Mouse (Mus musculus): ENCODE results near the gene Gpc6.

The Gpc6 gene

GRCm38 (mm10) chr14:117852266-117852665 is 927.2 kb downstream of the Gpc6 start:
- no peak for DNase-seq (ENCODE audit: low read depth, low spot score)

DNA sequence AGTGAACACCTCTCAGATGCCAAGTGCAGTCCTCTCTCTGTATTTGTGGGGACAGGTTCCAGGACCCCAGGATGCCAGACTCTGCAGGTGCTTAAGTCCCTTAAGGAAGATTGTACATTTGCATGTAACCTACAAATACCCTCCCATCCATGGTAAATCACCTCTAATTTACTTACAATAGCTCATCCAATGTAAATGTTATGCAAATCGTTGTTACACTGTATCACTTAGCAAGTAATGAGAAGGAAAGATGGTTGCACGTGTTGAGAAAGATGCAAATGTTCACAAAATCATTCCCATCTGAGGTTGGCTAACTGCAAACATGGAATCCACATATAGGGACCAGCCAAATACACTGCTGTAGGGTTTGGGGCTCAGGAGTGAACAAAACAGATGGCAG is 927.7 kb downstream of the Gpc6 start:
- no peak for DNase-seq (ENCODE audit: low read depth, low spot score)

GRCm38 (mm10) chr14:117854498-117854897 is 929.4 kb downstream of the Gpc6 start:
- DNase-seq (ENCODE audit: low read depth, low spot score), result no peak

DNA sequence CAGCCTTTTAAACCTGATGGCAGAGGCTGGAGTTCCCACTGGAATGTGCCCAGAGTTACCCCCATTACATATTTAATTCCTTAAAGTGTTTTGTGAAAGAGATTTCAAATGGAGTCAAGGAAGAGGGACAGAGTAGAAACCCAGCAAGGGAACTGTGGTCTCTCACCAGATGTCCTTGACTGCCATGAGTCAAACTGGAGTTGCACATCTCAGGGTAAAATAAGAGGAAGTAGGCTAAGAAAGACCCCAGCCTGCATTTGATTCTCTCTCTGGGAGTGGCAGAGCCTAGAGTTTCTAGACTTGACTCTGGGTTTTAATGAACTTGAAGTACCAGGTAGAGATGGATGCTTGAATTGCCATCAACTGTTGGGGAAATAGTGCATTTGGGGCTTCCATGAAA is 946.2 kb downstream of the Gpc6 start:
- DNase-seq (ENCODE audit: low read depth, low spot score), result no peak

GRCm38 (mm10) chr14:117879313-117879712 is 954.2 kb downstream of the Gpc6 start:
- DNase-seq (ENCODE audit: low read depth, low spot score), result no peak

DNA sequence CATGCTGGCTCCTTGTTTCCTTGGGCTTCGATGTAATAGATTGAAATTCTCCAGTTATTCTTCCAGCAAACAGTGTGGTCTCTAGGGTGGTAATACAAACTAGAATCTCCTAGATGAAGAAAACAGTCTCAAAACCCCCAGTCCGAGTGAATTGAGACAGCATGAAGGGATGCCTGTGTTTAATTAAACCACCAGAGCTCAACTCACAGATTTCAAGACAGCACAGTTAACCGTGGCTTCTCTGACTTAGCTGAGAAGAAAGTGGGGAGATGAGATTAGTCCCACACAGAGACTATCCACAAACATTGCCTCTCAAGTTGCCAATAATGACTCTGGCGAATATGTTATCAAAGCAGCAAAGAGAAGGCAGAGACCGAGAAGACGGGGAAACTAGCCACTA is 956.0 kb downstream of the Gpc6 start:
- no peak for DNase-seq (ENCODE audit: low read depth, low spot score)

DNA sequence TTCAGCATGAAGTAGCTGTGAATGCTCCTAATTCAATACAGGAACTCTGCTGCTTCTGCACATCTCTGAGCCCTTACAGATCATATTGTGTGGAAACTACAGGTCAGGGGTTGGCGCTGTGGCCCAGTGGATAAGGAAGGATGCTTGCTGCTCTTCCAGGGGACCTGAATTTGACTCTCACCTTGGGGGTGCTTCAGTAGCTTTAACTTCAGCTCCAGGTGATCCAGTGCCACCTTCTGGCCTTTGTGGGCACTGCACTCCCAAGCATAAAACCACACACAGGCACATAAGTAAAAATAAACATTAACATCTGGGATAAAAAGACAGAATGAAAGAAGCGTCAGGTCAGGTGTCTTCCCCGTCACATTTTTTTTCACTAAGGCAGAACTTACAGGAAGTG is 957.1 kb downstream of the Gpc6 start:
- peak; percentile 62 for DNase-seq (ENCODE audit: low read depth, low spot score)

- no peak for DNase-seq (ENCODE audit: low read depth, low spot score)
These were observed 964.5 kb downstream of the Gpc6 start for GRCm38 (mm10) chr14:117889653-117890052.

DNA sequence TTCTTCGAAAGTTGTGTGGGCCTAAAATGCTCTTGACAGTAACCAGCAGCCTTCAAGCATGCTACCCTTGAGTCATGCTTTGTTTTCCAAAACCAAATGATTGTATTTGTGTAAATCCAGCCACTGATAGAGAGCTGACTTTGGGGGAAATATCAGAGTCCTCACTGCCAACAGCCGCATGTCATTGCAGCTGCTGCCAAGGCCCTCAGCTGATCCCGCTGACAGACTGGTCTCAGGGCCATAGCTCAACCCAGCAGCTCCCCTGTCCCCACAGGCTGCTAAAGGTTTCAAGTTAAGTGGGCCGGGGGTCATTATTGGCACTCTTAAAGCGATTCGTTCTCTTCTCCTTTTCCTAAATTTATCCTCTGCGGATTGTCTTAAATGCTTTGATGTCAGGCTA is 966.3 kb downstream of the Gpc6 start:
- DNase-seq (ENCODE audit: low read depth, low spot score), result no peak

GRCm38 (mm10) chr14:117892026-117892425 is 966.9 kb downstream of the Gpc6 start:
- DNase-seq (ENCODE audit: low read depth, low spot score), result no peak

GRCm38 (mm10) chr14:117894869-117895538 is 969.9 kb downstream of the Gpc6 start:
- DNase-seq (ENCODE audit: low read depth, low spot score), result no peak

- no peak for DNase-seq (ENCODE audit: low read depth, low spot score)
These were observed 970.4 kb downstream of the Gpc6 start for GRCm38 (mm10) chr14:117895539-117895912.

GRCm38 (mm10) chr14:117904300-117904699 is 979.2 kb downstream of the Gpc6 start:
- DNase-seq (ENCODE audit: low read depth, low spot score), result no peak

GRCm38 (mm10) chr14:117905701-117906100 is 980.6 kb downstream of the Gpc6 start:
- DNase-seq (ENCODE audit: low read depth, low spot score), result no peak

DNA sequence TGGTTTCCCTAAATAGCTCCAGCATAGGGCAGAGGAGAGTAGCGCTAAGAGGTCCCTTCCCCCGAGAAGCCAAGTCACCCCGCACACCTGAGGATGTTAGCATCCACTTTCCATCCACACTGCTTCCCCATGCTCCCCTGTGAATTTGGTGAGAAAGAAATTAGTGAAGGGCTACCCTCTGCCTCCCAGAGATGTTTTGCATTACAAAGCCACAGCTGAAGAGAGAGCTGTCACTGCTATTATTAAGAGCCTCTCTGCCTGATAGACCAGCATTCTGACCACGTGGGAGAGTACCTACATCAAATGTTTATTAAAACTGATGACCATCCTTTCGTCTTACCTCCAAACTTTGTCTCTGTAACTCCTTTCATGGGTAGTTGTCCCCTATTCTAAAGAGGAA is 981.2 kb downstream of the Gpc6 start:
- DNase-seq (ENCODE audit: low read depth, low spot score), result no peak

DNA sequence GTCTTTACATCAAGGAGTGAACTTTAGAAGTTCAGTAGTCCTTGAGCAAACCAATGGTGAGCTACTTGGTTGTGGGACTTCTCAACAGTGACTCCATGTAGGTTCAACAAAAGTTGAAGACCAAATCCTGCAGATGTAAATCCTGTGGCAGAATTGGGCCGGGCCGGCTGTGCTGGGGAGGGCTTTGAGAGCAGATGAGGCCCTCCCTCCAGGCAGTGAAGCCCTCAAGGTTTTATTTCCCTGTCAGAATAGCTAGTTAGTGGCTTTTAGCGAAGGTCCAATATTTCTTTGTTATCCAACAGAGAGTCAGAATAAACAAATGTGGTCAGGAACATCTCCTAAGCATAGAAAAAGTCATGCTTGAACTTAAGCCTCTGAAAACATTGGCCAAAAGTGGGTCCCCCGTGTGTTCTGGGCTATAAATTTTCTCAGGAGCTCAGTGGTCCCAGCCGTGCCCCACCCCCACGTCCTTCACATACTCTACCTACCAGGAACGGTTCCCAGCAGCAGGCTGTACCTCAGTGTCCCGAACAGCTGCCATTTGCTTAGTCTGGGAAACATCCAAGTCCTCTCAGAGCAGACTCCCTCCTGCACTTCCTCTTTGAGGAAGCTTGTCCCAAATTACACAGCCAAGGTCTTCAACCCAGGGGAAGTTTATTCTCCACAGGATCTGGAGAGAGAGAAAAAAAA is 983.3 kb downstream of the Gpc6 start:
- DNase-seq (ENCODE audit: low read depth, low spot score), result no peak

- DNase-seq (ENCODE audit: low read depth, low spot score), result no peak
These were observed 983.9 kb downstream of the Gpc6 start for GRCm38 (mm10) chr14:117909046-117909445.

- DNase-seq (ENCODE audit: low read depth, low spot score), result no peak
These were observed 985.2 kb downstream of the Gpc6 start for GRCm38 (mm10) chr14:117910323-117910722.

DNA sequence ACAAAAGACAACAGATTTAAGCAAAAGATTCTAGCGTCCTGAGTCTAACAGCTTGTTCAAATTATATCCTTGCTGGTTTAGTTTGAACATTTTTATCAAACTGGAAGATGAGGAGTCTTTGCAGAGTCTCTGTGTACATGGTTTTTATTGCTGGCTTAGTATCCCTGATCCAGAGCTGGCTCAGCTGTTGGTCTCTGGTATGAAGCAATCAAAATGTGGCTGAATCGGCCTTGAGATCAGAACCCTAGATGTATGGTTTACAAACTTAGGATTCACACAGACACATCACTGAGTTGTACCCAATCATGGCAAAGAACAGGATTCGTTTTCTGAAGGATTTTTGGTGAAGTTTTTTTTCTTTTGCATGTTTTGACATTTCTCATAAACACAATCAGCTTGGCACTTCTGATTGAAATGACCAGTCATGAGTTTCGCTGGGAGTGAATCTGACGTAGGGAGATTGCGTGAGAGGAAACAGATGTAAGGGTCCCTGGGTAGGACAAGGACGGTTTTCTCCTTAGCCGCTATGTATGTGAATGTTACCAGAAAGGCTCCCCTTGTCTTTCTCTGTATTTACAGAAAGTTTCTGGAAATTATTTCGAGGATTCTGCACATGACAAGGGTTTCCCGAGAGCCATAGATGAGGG is 987.6 kb downstream of the Gpc6 start:
- no peak for DNase-seq (ENCODE audit: low read depth, low spot score)

GRCm38 (mm10) chr14:117916577-117916976 is 991.5 kb downstream of the Gpc6 start:
- no peak for DNase-seq (ENCODE audit: low read depth, low spot score)

DNA sequence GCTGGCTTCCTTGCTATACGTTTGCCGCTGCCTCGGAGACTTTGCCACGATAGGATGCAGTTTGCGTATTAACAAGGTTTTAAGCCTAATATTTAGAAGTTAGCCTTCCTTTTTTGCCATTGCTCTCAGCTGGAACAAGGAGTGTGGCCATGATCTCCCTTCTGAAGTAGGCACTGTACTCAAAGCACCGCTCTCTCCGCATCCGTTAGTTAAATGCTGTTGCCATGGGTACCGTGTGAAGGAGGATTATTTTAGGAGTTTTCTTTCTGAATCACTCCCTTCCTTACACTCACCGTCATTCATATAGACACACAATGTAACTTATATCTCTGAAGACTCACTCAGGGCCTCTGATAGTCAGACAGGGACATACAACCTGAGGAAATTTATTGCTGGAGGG is 993.6 kb downstream of the Gpc6 start:
- DNase-seq (ENCODE audit: low read depth, low spot score), result no peak

- no peak for DNase-seq (ENCODE audit: low read depth, low spot score)
These were observed 994.5 kb downstream of the Gpc6 start for GRCm38 (mm10) chr14:117919612-117920011.

GRCm38 (mm10) chr14:117921393-117922014 is 996.4 kb downstream of the Gpc6 start:
- DNase-seq (ENCODE audit: low read depth, low spot score), result no peak
